Mouse (Mus musculus) ES-Bruce4 (cell line): ENCODE data around the gene Ipo9. TPM values are rescaled to one million over a fixed set of nuclear protein-coding genes. Genes with fewer than 3 reads are reported as not detected.

Experiments used
- H3K27ac ChIP-seq: 2 replicates; pipeline ENCODE4 v1.5.1; 2012; ENCODE audit warnings: low read length, inconsistent platforms; ENCODE audit not compliant: insufficient read depth
- H3K27me3 ChIP-seq: 2 replicates; pipeline ENCODE4 v1.6.1; 2012; ENCODE audit warnings: mild to moderate bottlenecking, low read length, inconsistent platforms; ENCODE audit not compliant: control insufficient read depth, poor library complexity, insufficient read depth, severe bottlenecking
- H3K36me3 ChIP-seq: 2 replicates; pipeline ENCODE4 v1.6.1; 2012; ENCODE audit warnings: inconsistent platforms, mild to moderate bottlenecking, low read length, moderate library complexity; ENCODE audit not compliant: control insufficient read depth, poor library complexity, insufficient read depth, severe bottlenecking
- H3K4me1 ChIP-seq: one replicate; pipeline ENCODE4 v1.8.1; 2011; ENCODE audit warnings: low read length; ENCODE audit not compliant: control insufficient read depth, insufficient read depth
- H3K4me3 ChIP-seq: 2 replicates; pipeline ENCODE4 v1.5.1; 2011; ENCODE audit warnings: low read depth, mild to moderate bottlenecking, low read length
- H3K9ac ChIP-seq: 2 replicates; pipeline ENCODE4 v1.6.1; 2012; ENCODE audit warnings: low read depth, mild to moderate bottlenecking, inconsistent platforms; ENCODE audit not compliant: poor library complexity, severe bottlenecking
- H3K9me3 ChIP-seq: replicated peaks from 2 replicates; pipeline ENCODE4 v1.6.1; 2012; ENCODE audit warnings: mild to moderate bottlenecking, low read length, inconsistent platforms; ENCODE audit not compliant: control insufficient read depth, poor library complexity, insufficient read depth, severe bottlenecking
- CTCF ChIP-seq: IDR thresholded peaks from one replicate; pipeline ENCODE4 v1.8.1; 2011; ENCODE audit warnings: low read depth, low read length
- EP300 ChIP-seq: IDR thresholded peaks from 2 replicates; pipeline ENCODE4 v1.6.1; 2011; ENCODE audit warnings: low read depth, low read length; ENCODE audit not compliant: insufficient read depth
- POLR2A ChIP-seq: IDR thresholded peaks from one replicate; pipeline ENCODE4 v1.8.1; 2011; ENCODE audit warnings: low read length; ENCODE audit not compliant: insufficient read depth
- polyA plus RNA-seq: library from polyadenylated mRNA; stranded (reverse); fragments of >200 nt; gene quantifications from 2 replicates; pipeline ENCODE4 v1.2.4, GENCODE M21; 2011; ENCODE audit warnings: low read depth; ENCODE audit not compliant: missing spikeins, insufficient read depth, insufficient read length

The Ipo9 gene
- polyA plus RNA-seq, 1 experiment, result 123 TPM

- Histone ChIP-seq H3K4me3 (no peak overlapping the region), H3K4me1 (peaks cover 4% of the 10 kb centered on the region), H3K9me3 (peaks cover 2% of the 10 kb centered on the region; the same call in 1 of the 2 replicates), H3K27me3 (no peaks in the 10 kb centered on the region), H3K27ac (no peak overlapping the region), H3K36me3 (no peaks in the 10 kb centered on the region), H3K9ac (no peak overlapping the region)
- TF ChIP-seq CTCF (no peak), EP300 (no peak), POLR2A (no peak)
Measured at GRCm38 (mm10) chr1:135366380-135366779, 63.9 kb downstream of the Ipo9 start.

- Histone ChIP-seq H3K36me3 (no peaks in the 10 kb centered on the region), H3K4me3 (no peak overlapping the region), H3K27ac (no peak overlapping the region), H3K9me3 (peaks cover 2% of the 10 kb centered on the region; the same call in 1 of the 2 replicates), H3K4me1 (peaks cover 4% of the 10 kb centered on the region), H3K27me3 (no peaks in the 10 kb centered on the region), H3K9ac (no peak overlapping the region)
- TF ChIP-seq EP300 (no peak), CTCF (no peak), POLR2A (no peak)
Measured at GRCm38 (mm10) chr1:135363446-135363845, 66.9 kb downstream of the Ipo9 start.

- peaks cover 4% of the 10 kb centered on the region for H3K4me1 ChIP-seq
- H3K4me3 ChIP-seq, result no peak overlapping the region
- H3K27ac ChIP-seq, result no peak overlapping the region
- H3K9ac ChIP-seq, result no peak overlapping the region
- H3K36me3 ChIP-seq, result no peaks in the 10 kb centered on the region
- TF ChIP-seq EP300 (no peak), CTCF (peak; percentile 2)
- H3K27me3 ChIP-seq, result no peaks in the 10 kb centered on the region
- peaks cover 2% of the 10 kb centered on the region; the same call in 1 of the 2 replicates for H3K9me3 ChIP-seq
Measured at GRCm38 (mm10) chr1:135362115-135362514, 68.2 kb downstream of the Ipo9 start.

GRCm38 (mm10) chr1:135361491-135361890 lies 68.8 kb downstream of the Ipo9 start:
- Histone ChIP-seq H3K9ac (no peak overlapping the region), H3K4me1 (peaks cover 4% of the 10 kb centered on the region), H3K27me3 (no peaks in the 10 kb centered on the region), H3K4me3 (no peak overlapping the region), H3K27ac (no peak overlapping the region), H3K36me3 (no peaks in the 10 kb centered on the region), H3K9me3 (peaks cover 2% of the 10 kb centered on the region; the same call in 1 of the 2 replicates)
- TF ChIP-seq POLR2A (no peak), EP300 (no peak), CTCF (no peak)

- TF ChIP-seq EP300 (no peak), CTCF (no peak), POLR2A (no peak)
- H3K9me3 ChIP-seq, result peaks cover 2% of the 10 kb centered on the region; the same call in 1 of the 2 replicates
- no peaks in the 10 kb centered on the region for H3K27me3 ChIP-seq
- no peak overlapping the region for H3K27ac ChIP-seq
- H3K9ac ChIP-seq, result no peak overlapping the region
- no peaks in the 10 kb centered on the region for H3K4me1 ChIP-seq
- H3K36me3 ChIP-seq, result no peaks in the 10 kb centered on the region
- H3K4me3 ChIP-seq, result no peak overlapping the region
Measured at GRCm38 (mm10) chr1:135359071-135359470, 71.2 kb downstream of the Ipo9 start.

- Histone ChIP-seq H3K9me3 (no peaks in the 10 kb centered on the region), H3K4me3 (no peak overlapping the region), H3K27me3 (no peaks in the 10 kb centered on the region), H3K9ac (no peak overlapping the region), H3K4me1 (peaks cover 2% of the 10 kb centered on the region), H3K27ac (no peak overlapping the region), H3K36me3 (no peaks in the 10 kb centered on the region)
- no peak for TF ChIP-seq POLR2A
- TF ChIP-seq CTCF, result no peak
- TF ChIP-seq EP300, result no peak
Measured at GRCm38 (mm10) chr1:135351953-135352352, 78.3 kb downstream of the Ipo9 start.
